Comparison of ENCODE assay signal across 24 mouse cellular contexts in the genomic region with DNA sequence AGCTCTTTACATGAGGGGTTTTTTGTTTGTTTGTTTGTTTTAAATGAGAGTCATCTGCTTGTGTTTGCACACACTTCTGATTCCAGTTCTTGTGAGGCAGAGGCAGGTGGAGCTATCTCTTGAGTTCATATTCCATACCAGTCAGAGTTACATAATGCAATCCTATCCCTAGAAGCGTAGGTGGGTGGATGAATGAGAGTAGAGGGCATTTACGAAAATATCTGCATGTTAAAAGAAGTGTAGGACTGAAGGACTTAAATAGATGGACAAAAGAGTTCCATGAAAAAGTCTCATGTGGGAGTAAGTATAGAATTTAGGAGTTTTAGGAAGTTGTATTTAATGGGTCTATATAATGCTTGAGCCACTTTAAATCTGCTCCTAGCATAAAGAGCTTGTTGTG.
"Had no signal": no experiment of that assay in that cellular context is flagged by ENCODE, and none has a peak within 500 bp of the region (broad histone marks: within the 10 kb centered on the region; RNA-seq: fewer than 3 reads in every experiment).

No protein-coding gene starts in this region.

- H3K9me3 ChIP-seq: heart, embryonic 10.5 days; heart, embryonic 12.5 days; hindbrain, embryonic 13.5 days; hindbrain, embryonic 15.5 days; kidney, embryonic 15.5 days; limb, embryonic 10.5 days; limb, embryonic 12.5 days; liver, embryonic 13.5 days; liver, embryonic 15.5 days had no signal

- H3K27me3 ChIP-seq: heart, embryonic 12.5 days; hindbrain, embryonic 13.5 days; hindbrain, embryonic 15.5 days; kidney, embryonic 15.5 days; limb, embryonic 12.5 days; liver, embryonic 13.5 days; liver, embryonic 15.5 days had no signal

- H3K4me3 ChIP-seq: heart, embryonic 10.5 days; heart, embryonic 12.5 days; hindbrain, embryonic 13.5 days; hindbrain, embryonic 15.5 days; kidney, embryonic 15.5 days; limb, embryonic 10.5 days; limb, embryonic 12.5 days; liver, embryonic 13.5 days; liver, embryonic 15.5 days had no signal

- H3K4me2 ChIP-seq: heart, embryonic 12.5 days; hindbrain, embryonic 13.5 days; hindbrain, embryonic 15.5 days; kidney, embryonic 15.5 days; limb, embryonic 12.5 days; liver, embryonic 11.5 days; liver, embryonic 13.5 days; liver, embryonic 15.5 days had no signal

- H3K4me1 ChIP-seq: limb, embryonic 10.5 days; liver, embryonic 13.5 days; liver, embryonic 15.5 days had no signal

- ATAC-seq: forebrain, postnatal 0 days; hindbrain, postnatal 0 days; intestine, embryonic 16.5 days; liver, postnatal 0 days had no signal

- H3K9ac ChIP-seq: forebrain, postnatal 0 days; heart, embryonic 12.5 days; hindbrain, embryonic 13.5 days; hindbrain, embryonic 15.5 days; kidney, embryonic 15.5 days; limb, embryonic 12.5 days; liver, embryonic 13.5 days; liver, embryonic 15.5 days; liver, postnatal 0 days had no signal

- H3K27ac ChIP-seq: hindbrain, embryonic 15.5 days; hindbrain, postnatal 0 days; kidney, embryonic 15.5 days; kidney, postnatal 0 days; limb, embryonic 10.5 days; limb, embryonic 12.5 days; liver, embryonic 13.5 days; liver, embryonic 15.5 days had no signal

- DNase-seq: forebrain, postnatal 0 days; gastrocnemius, postnatal 14 days; gastrocnemius, postnatal 36 days; heart, postnatal 10 days; kidney, adult 11 months; kidney, adult 2 months; kidney, adult 9 months; kidney, postnatal 25 days; kidney, postnatal 4 days; liver; liver, embryonic 13.5 days; liver, postnatal 0 days had no signal
